Mouse (Mus musculus) right cerebral cortex, adult 18-20 months (tissue): ENCODE results near the gene Hist2h4.
A peak's percentile ranks its signal among the peaks of the same experiment; 100 is the strongest.

Source experiments
- DNase-seq: peaks from one replicate; pipeline ENCODE4 v3.0.0; 2022; ENCODE audit warnings: mixed read lengths

Gene Hist2h4

GRCm38 (mm10) chr3:96245003-96245886 is 17.9 kb downstream of the Hist2h4 start, which contains the start of gene Hist2h2aa1:
Gene Hist2h2aa1 (plus strand): TSS chr3:96245497.
- DNase-seq: peak; percentile 86

- DNase-seq: no peak
Measured at GRCm38 (mm10) chr3:96243921-96244572, 19.1 kb downstream of the Hist2h4 start.

- DNase-seq: no peak
Measured at GRCm38 (mm10) chr3:96240799-96241197, 22.3 kb downstream of the Hist2h4 start.

GRCm38 (mm10) chr3:96239949-96240798 is 22.9 kb downstream of the Hist2h4 start, which contains the start of gene Hist2h2aa2:
Gene Hist2h2aa2 (minus strand): TSS chr3:96240276.
- DNase-seq: peak; percentile 96

- DNase-seq: peak; percentile 33
Measured at GRCm38 (mm10) chr3:96238954-96239793, 23.9 kb downstream of the Hist2h4 start, which contains the start of gene Hist2h3c2. Gene Hist2h3c2 (minus strand): TSS chr3:96239127.

- no peak for DNase-seq
Measured at GRCm38 (mm10) chr3:96237904-96238511, 25.1 kb downstream of the Hist2h4 start.

- no peak for DNase-seq
Measured at GRCm38 (mm10) chr3:96237335-96237903, 25.7 kb downstream of the Hist2h4 start.

- no peak for DNase-seq
Measured at GRCm38 (mm10) chr3:96236834-96237334, 26.2 kb downstream of the Hist2h4 start.

GRCm38 (mm10) chr3:96235836-96236235 is 27.3 kb downstream of the Hist2h4 start:
- DNase-seq: no peak

GRCm38 (mm10) chr3:96234914-96235313 is 28.2 kb downstream of the Hist2h4 start:
- no peak for DNase-seq

GRCm38 (mm10) chr3:96231758-96232120 is 31.4 kb downstream of the Hist2h4 start:
- DNase-seq: no peak

- DNase-seq: no peak
Measured at GRCm38 (mm10) chr3:96230910-96231757, 32.0 kb downstream of the Hist2h4 start.

GRCm38 (mm10) chr3:96230404-96230803 is 32.7 kb downstream of the Hist2h4 start:
- no peak for DNase-seq

- DNase-seq: no peak
Measured at GRCm38 (mm10) chr3:96228828-96229227, 34.3 kb downstream of the Hist2h4 start.

- DNase-seq: no peak
Measured at GRCm38 (mm10) chr3:96226695-96227648, 36.1 kb downstream of the Hist2h4 start.

- DNase-seq: no peak
Measured at GRCm38 (mm10) chr3:96225421-96225820, 37.7 kb downstream of the Hist2h4 start.

GRCm38 (mm10) chr3:96222774-96223173 is 40.3 kb downstream of the Hist2h4 start:
- no peak for DNase-seq

GRCm38 (mm10) chr3:96221640-96222038 is 41.5 kb downstream of the Hist2h4 start:
- DNase-seq: no peak
